Mouse (Mus musculus) neural tube, embryonic 13.5 days (tissue): ENCODE measurements at regions not wholly inside any gene's neighbourhood (a gene's known extent, or its start where the extent isn't known, plus 50 kb on each side); places are given as distances from the start of the nearest gene placed in this dataset.
A peak's percentile ranks its signal among the peaks of the same experiment; 100 is the strongest.

Experiments used
- ATAC-seq: fragments of 200-750 bp; cut with Nextera tagmentation; 2 replicates; pipeline ENCODE4 v1.8.0; 2017; ENCODE audit warnings: low read depth, mild to moderate bottlenecking, moderate TSS enrichment, moderate library complexity
- H3K27ac ChIP-seq: fragments of 300-500 bp; sonication (generic); replicated peaks from 2 replicates; pipeline ENCODE4 v1.5.1; 2015; ENCODE audit warnings: moderate library complexity, mild to moderate bottlenecking, inconsistent platforms
- H3K27me3 ChIP-seq: fragments of 300-500 bp; sonication (generic); 2 replicates; pipeline ENCODE4 v1.6.1; 2015; ENCODE audit warnings: mild to moderate bottlenecking, inconsistent platforms
- H3K36me3 ChIP-seq: fragments of 300-500 bp; sonication (generic); 2 replicates; pipeline ENCODE4 v1.6.1; 2015; ENCODE audit warnings: mild to moderate bottlenecking, inconsistent platforms
- H3K4me1 ChIP-seq: fragments of 300-500 bp; sonication (generic); replicated peaks from 2 replicates; pipeline ENCODE4 v1.6.1; 2015; ENCODE audit warnings: inconsistent platforms
- H3K4me2 ChIP-seq: fragments of 300-500 bp; sonication (generic); 2 replicates; pipeline ENCODE4 v1.6.1; 2015; ENCODE audit warnings: inconsistent platforms, mild to moderate bottlenecking, moderate library complexity
- H3K4me3 ChIP-seq: fragments of 300-500 bp; sonication (generic); 2 replicates; pipeline ENCODE4 v1.5.1; 2015; ENCODE audit warnings: mild to moderate bottlenecking, inconsistent platforms
- H3K9ac ChIP-seq: fragments of 300-500 bp; sonication (generic); 2 replicates; pipeline ENCODE4 v1.6.1; 2015; ENCODE audit warnings: moderate library complexity, mild to moderate bottlenecking, inconsistent platforms
- H3K9me3 ChIP-seq: fragments of 300-500 bp; sonication (generic); 2 replicates; pipeline ENCODE4 v1.6.1; 2016; ENCODE audit warnings: inconsistent platforms
- WGBS: fragments of 180-500 bp; shearing (Covaris S2); methylation state at CpG from one replicate; pipeline ENCODE4 v1.1.7; 2015; 5-methylcytosine and 5-hydroxymethylcytosine counted together

GRCm38 (mm10) chr7:73172615-73173014 is 202.7 kb upstream of the Rgma start:
- Histone ChIP-seq H3K9ac (no peak overlapping the region), H3K27ac (no peak overlapping the region), H3K9me3 (peaks cover 8% of the 10 kb centered on the region; the same call in 1 of the 2 replicates), H3K4me3 (no peak overlapping the region), H3K4me2 (no peak overlapping the region), H3K4me1 (no peaks in the 10 kb centered on the region), H3K27me3 (no peaks in the 10 kb centered on the region), H3K36me3 (no peaks in the 10 kb centered on the region)
- WGBS: 81% methylated on average over 4 of the region's 4 CpGs
- ATAC-seq: no peak

GRCm38 (mm10) chr7:73183761-73184160 is 191.5 kb upstream of the Rgma start:
- H3K4me1 ChIP-seq: peaks cover 34% of the 10 kb centered on the region
- WGBS: 76% methylated on average over 8 of the region's 8 CpGs
- ATAC-seq: no peak

GRCm38 (mm10) chr7:73184208-73185070 is 190.9 kb upstream of the Rgma start:
- peak; percentile 87 for ATAC-seq
- no peaks in the 10 kb centered on the region for H3K36me3 ChIP-seq
- H3K9ac ChIP-seq: no peak overlapping the region
- H3K9me3 ChIP-seq: no peaks in the 10 kb centered on the region; the same call in 1 of the 2 replicates
- H3K4me1 ChIP-seq: peaks cover 38% of the 10 kb centered on the region
- peak overlapping the region; percentile 88 for H3K27ac ChIP-seq
- no peaks in the 10 kb centered on the region for H3K27me3 ChIP-seq
- no peak overlapping the region for H3K4me2 ChIP-seq
- H3K4me3 ChIP-seq: no peak overlapping the region
- 51% methylated on average over 14 of the region's 14 CpGs for WGBS

More at GRCm38 (mm10) chr7:73183761-73184160, 191.5 kb upstream of the Rgma start:
- no peaks in the 10 kb centered on the region; the same call in 1 of the 2 replicates for H3K9me3 ChIP-seq
- no peak overlapping the region for H3K9ac ChIP-seq
- no peaks in the 10 kb centered on the region for H3K36me3 ChIP-seq
- no peak overlapping the region for H3K4me2 ChIP-seq
- H3K4me3 ChIP-seq: no peak overlapping the region
- H3K27me3 ChIP-seq: no peaks in the 10 kb centered on the region
- H3K27ac ChIP-seq: peak overlapping the region; percentile 88

- ATAC-seq: peak; percentile 90
- H3K4me1 ChIP-seq: peaks cover 38% of the 10 kb centered on the region
- no peaks in the 10 kb centered on the region for H3K36me3 ChIP-seq
- no peak overlapping the region for H3K9ac ChIP-seq
- H3K27me3 ChIP-seq: no peaks in the 10 kb centered on the region
- H3K9me3 ChIP-seq: no peaks in the 10 kb centered on the region; the same call in 1 of the 2 replicates
- no peak overlapping the region for H3K4me3 ChIP-seq
- 19% methylated on average over 10 of the region's 10 CpGs for WGBS
- H3K4me2 ChIP-seq: no peak overlapping the region
- H3K27ac ChIP-seq: peak overlapping the region; percentile 88
Measured at GRCm38 (mm10) chr7:73185071-73185531, 190.2 kb upstream of the Rgma start.

GRCm38 (mm10) chr7:73185591-73185990 is 189.7 kb upstream of the Rgma start:
- peak overlapping the region; percentile 88 for H3K27ac ChIP-seq
- 64% methylated on average over 5 of the region's 5 CpGs for WGBS
- H3K4me3 ChIP-seq: no peak overlapping the region

GRCm38 (mm10) chr7:73186501-73186900 is 188.8 kb upstream of the Rgma start:
- ATAC-seq: no peak
- no peaks in the 10 kb centered on the region for H3K27me3 ChIP-seq
- no peaks in the 10 kb centered on the region; the same call in 1 of the 2 replicates for H3K9me3 ChIP-seq
- no peak overlapping the region for H3K4me3 ChIP-seq
- WGBS: 77% methylated on average over 3 of the region's 3 CpGs
- H3K27ac ChIP-seq: peak overlapping the region; percentile 88
- no peaks in the 10 kb centered on the region for H3K36me3 ChIP-seq
- H3K4me2 ChIP-seq: no peak overlapping the region
- no peak overlapping the region for H3K9ac ChIP-seq
- peaks cover 42% of the 10 kb centered on the region for H3K4me1 ChIP-seq

More at GRCm38 (mm10) chr7:73185591-73185990, 189.7 kb upstream of the Rgma start:
- Histone ChIP-seq H3K9me3 (no peaks in the 10 kb centered on the region; the same call in 1 of the 2 replicates), H3K4me1 (peaks cover 38% of the 10 kb centered on the region), H3K4me2 (no peak overlapping the region; the same call in 1 of the 2 replicates), H3K27me3 (no peaks in the 10 kb centered on the region), H3K9ac (no peak overlapping the region), H3K36me3 (no peaks in the 10 kb centered on the region)
- ATAC-seq: peak; percentile 9; the same call in 1 of the 2 replicates

GRCm38 (mm10) chr7:73191388-73192278 is 183.7 kb upstream of the Rgma start:
- Histone ChIP-seq H3K36me3 (no peaks in the 10 kb centered on the region), H3K9me3 (no peaks in the 10 kb centered on the region), H3K9ac (no peak overlapping the region), H3K27me3 (no peaks in the 10 kb centered on the region), H3K4me3 (no peak overlapping the region), H3K4me1 (peaks cover 36% of the 10 kb centered on the region), H3K27ac (peak overlapping the region; percentile 78), H3K4me2 (no peak overlapping the region)
- peak; percentile 57; the same call in 1 of the 2 replicates for ATAC-seq
- 31% methylated on average over 12 of the region's 12 CpGs for WGBS

GRCm38 (mm10) chr7:73192839-73193238 is 182.5 kb upstream of the Rgma start:
- ATAC-seq: no peak
- no peaks in the 10 kb centered on the region for H3K36me3 ChIP-seq
- no peak overlapping the region for H3K4me3 ChIP-seq
- peaks cover 44% of the 10 kb centered on the region for H3K4me1 ChIP-seq
- no peaks in the 10 kb centered on the region for H3K27me3 ChIP-seq
- H3K9me3 ChIP-seq: no peaks in the 10 kb centered on the region
- peak overlapping the region; percentile 78; the same call in 1 of the 2 replicates for H3K27ac ChIP-seq
- 57% methylated on average over 7 of the region's 7 CpGs for WGBS
- H3K9ac ChIP-seq: no peak overlapping the region
- no peak overlapping the region for H3K4me2 ChIP-seq

- Histone ChIP-seq H3K4me2 (no peak overlapping the region), H3K36me3 (no peaks in the 10 kb centered on the region), H3K4me1 (peaks cover 42% of the 10 kb centered on the region), H3K9ac (no peak overlapping the region), H3K27me3 (no peaks in the 10 kb centered on the region), H3K4me3 (no peak overlapping the region), H3K27ac (peak overlapping the region; percentile 65), H3K9me3 (no peaks in the 10 kb centered on the region)
- no peak for ATAC-seq
- WGBS: 57% methylated on average over 4 of the region's 4 CpGs
Measured at GRCm38 (mm10) chr7:73195306-73195705, 180.0 kb upstream of the Rgma start.

GRCm38 (mm10) chr7:73196851-73197531 is 178.3 kb upstream of the Rgma start:
- H3K4me3 ChIP-seq: no peak overlapping the region
- no peaks in the 10 kb centered on the region for H3K9me3 ChIP-seq
- H3K4me1 ChIP-seq: peaks cover 39% of the 10 kb centered on the region
- no peak overlapping the region for H3K4me2 ChIP-seq
- H3K9ac ChIP-seq: no peak overlapping the region
- H3K36me3 ChIP-seq: no peaks in the 10 kb centered on the region
- 15% methylated on average over 12 of the region's 12 CpGs for WGBS
- H3K27me3 ChIP-seq: no peaks in the 10 kb centered on the region
- ATAC-seq: peak; percentile 96
- peak overlapping the region; percentile 86 for H3K27ac ChIP-seq

GRCm38 (mm10) chr7:73198069-73198468 is 177.2 kb upstream of the Rgma start:
- WGBS: 64% methylated on average over 5 of the region's 5 CpGs

More at GRCm38 (mm10) chr7:73198069-73198468, 177.2 kb upstream of the Rgma start:
- no peak overlapping the region for H3K4me2 ChIP-seq
- H3K9ac ChIP-seq: no peak overlapping the region
- no peaks in the 10 kb centered on the region for H3K36me3 ChIP-seq
- no peak overlapping the region for H3K4me3 ChIP-seq
- no peaks in the 10 kb centered on the region for H3K9me3 ChIP-seq
- ATAC-seq: no peak
- no peaks in the 10 kb centered on the region for H3K27me3 ChIP-seq
- H3K27ac ChIP-seq: peak overlapping the region; percentile 86
- peaks cover 30% of the 10 kb centered on the region for H3K4me1 ChIP-seq
